Mouse (Mus musculus) liver, postnatal 0 days (tissue): ENCODE results near the gene Alkbh1.

Experiments
- CTCF ChIP-seq: sonication (generic); IDR thresholded peaks from 2 replicates; pipeline ENCODE4 v1.5.1; 2016; ENCODE audit warnings: antibody characterized with exemption, low read depth
- EP300 ChIP-seq: IDR thresholded peaks from 2 replicates; pipeline ENCODE4 v1.6.1; 2016; ENCODE audit warnings: antibody characterized with exemption, low read depth, mild to moderate bottlenecking

DNA sequence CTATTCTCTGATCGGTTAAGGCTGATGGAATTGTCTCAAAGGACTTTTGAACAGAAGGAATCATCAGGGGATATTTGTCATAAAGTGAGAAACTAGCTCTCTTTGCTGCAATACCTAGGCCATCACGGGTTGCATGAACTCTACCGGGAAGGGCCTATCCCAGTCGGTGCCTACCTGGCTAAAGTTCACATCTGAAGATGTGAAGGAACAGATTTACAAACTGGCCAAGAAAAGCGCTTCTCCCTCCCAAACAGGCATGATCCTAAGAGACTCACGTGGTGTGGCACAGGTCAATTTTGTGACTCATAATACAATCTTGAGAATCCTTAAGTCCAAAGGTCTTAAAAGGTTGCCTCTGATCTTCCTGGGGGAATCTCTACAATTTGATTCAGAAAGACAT is 49.5 kb downstream of the Alkbh1 start:
- TF ChIP-seq EP300: no peak
- TF ChIP-seq CTCF: no peak
